Mouse (Mus musculus) embryonic facial prominence, embryonic 13.5 days (tissue): ENCODE measurements around the gene Zic1. TPM values are rescaled to one million over a fixed set of nuclear protein-coding genes. Genes with fewer than 3 reads are reported as not detected.

ENCODE experiments used
- ATAC-seq: fragments of 200-750 bp; cut with Nextera tagmentation; 2 replicates; pipeline ENCODE4 v1.8.0; 2017; ENCODE audit warnings: low read depth; ENCODE audit not compliant: insufficient number of reproducible peaks, insufficient read depth, low FRiP score, low TSS enrichment
- H3K27ac ChIP-seq: fragments of 300-500 bp; sonication (generic); 2 replicates; pipeline ENCODE4 v1.5.1; 2015; ENCODE audit warnings: moderate library complexity, mild to moderate bottlenecking, inconsistent platforms
- H3K27me3 ChIP-seq: fragments of 300-500 bp; sonication (generic); 2 replicates; pipeline ENCODE4 v1.6.1; 2015; ENCODE audit warnings: mild to moderate bottlenecking, inconsistent platforms
- H3K36me3 ChIP-seq: fragments of 300-500 bp; sonication (generic); 2 replicates; pipeline ENCODE4 v1.6.1; 2015; ENCODE audit warnings: mild to moderate bottlenecking, inconsistent platforms
- H3K4me1 ChIP-seq: fragments of 300-500 bp; sonication (generic); 2 replicates; pipeline ENCODE4 v1.6.1; 2015; ENCODE audit warnings: inconsistent platforms
- H3K4me2 ChIP-seq: fragments of 300-500 bp; sonication (generic); 2 replicates; pipeline ENCODE4 v1.6.1; 2015; ENCODE audit warnings: moderate library complexity, mild to moderate bottlenecking, inconsistent platforms
- H3K4me3 ChIP-seq: fragments of 300-500 bp; sonication (generic); 2 replicates; pipeline ENCODE4 v1.5.1; 2015; ENCODE audit warnings: mild to moderate bottlenecking, inconsistent platforms
- H3K9ac ChIP-seq: fragments of 300-500 bp; sonication (generic); 2 replicates; pipeline ENCODE4 v1.6.1; 2015; ENCODE audit warnings: mild to moderate bottlenecking, inconsistent platforms
- H3K9me3 ChIP-seq: fragments of 300-500 bp; sonication (generic); 2 replicates; pipeline ENCODE4 v1.6.1; 2016; ENCODE audit warnings: inconsistent platforms
- WGBS: fragments of 180-500 bp; shearing (Covaris S2); methylation state at CpG from one replicate; pipeline ENCODE4 v1.1.7; 2015; ENCODE audit warnings: mixed read lengths; 5-methylcytosine and 5-hydroxymethylcytosine counted together
- polyA plus RNA-seq: library from polyadenylated mRNA; unstranded; fragments of >200 nt; fragmentation: Nextera tagmentation; extraction: Ambion mirVana; gene quantifications from 2 replicates; pipeline ENCODE4 v1.2.1, GENCODE M21; 2015

Zic1 gene
- polyA plus RNA-seq, result 0.47 and 0.49 TPM in 2 replicates

- no peak for ATAC-seq
- H3K27ac ChIP-seq, result no peak within 1 kb of the TSS
- no peaks in the 10 kb centered on the region for H3K9me3 ChIP-seq
- H3K27me3 ChIP-seq, result peaks cover 99% of the 10 kb centered on the region
- H3K36me3 ChIP-seq, result no peaks in the 10 kb centered on the region
- peak within 1 kb of the TSS; percentile 34 for H3K4me3 ChIP-seq
- peak within 1 kb of the TSS; percentile 46 for H3K4me2 ChIP-seq
- H3K4me1 ChIP-seq, result peaks cover 22% of the 10 kb centered on the region
- under 1% methylated on average over 28 of the region's 33 CpGs for WGBS
- H3K9ac ChIP-seq, result peak within 1 kb of the TSS; percentile 32; the same call in 1 of the 2 replicates
Observed at GRCm38 (mm10) chr9:91365664-91366063, at the start of gene Zic1. Gene Zic1 (minus strand): TSS chr9:91365810.

DNA sequence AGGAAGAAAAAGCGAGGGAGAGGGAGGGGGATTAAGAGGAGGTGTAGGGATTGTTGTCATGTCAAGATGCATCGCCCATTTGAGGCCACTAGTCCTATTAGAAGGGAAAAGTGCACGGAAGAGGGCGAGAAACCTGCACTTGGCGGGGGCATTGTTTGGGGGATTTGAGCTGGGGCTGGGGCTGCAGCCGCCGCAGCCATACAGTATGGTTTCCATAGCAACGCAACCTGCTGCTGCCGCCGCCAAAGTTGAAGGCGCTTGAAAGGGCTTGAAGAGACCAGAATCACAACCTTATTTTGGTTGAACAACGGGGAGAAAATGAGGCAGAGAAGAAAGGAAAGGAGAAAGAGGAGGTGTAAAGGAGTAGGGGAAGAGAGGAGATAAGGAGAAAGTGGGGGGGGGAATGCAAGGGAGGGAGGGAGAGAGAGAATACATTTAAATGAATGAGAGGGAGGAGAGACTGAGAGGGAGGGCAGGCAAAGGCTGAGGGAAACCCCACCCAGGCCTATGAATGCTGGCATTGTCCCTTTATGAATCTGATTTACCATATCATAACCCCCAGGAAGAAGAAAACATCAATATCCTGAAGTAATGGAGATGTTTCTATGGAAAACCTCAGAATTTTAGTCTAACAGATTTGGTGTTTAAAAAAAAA, 48.5 kb upstream of the Zic1 start:
- Histone ChIP-seq H3K36me3 (no peaks in the 10 kb centered on the region), H3K9ac (no peak overlapping the region), H3K9me3 (no peaks in the 10 kb centered on the region), H3K27me3 (peaks cover 91% of the 10 kb centered on the region), H3K27ac (no peak overlapping the region), H3K4me1 (no peaks in the 10 kb centered on the region), H3K4me3 (no peak overlapping the region), H3K4me2 (no peak overlapping the region)
- under 1% methylated on average over 12 of the region's 12 CpGs for WGBS
- no peak for ATAC-seq

GRCm38 (mm10) chr9:91409771-91410170, 44.2 kb upstream of the Zic1 start:
- no peaks in the 10 kb centered on the region for H3K36me3 ChIP-seq
- no peak overlapping the region for H3K4me2 ChIP-seq
- H3K27me3 ChIP-seq, result peaks cover 84% of the 10 kb centered on the region
- WGBS, result 3% methylated on average over 3 of the region's 3 CpGs
- H3K4me1 ChIP-seq, result no peaks in the 10 kb centered on the region
- no peak overlapping the region for H3K4me3 ChIP-seq
- no peaks in the 10 kb centered on the region for H3K9me3 ChIP-seq
- no peak overlapping the region for H3K27ac ChIP-seq
- H3K9ac ChIP-seq, result no peak overlapping the region
- ATAC-seq, result no peak

DNA sequence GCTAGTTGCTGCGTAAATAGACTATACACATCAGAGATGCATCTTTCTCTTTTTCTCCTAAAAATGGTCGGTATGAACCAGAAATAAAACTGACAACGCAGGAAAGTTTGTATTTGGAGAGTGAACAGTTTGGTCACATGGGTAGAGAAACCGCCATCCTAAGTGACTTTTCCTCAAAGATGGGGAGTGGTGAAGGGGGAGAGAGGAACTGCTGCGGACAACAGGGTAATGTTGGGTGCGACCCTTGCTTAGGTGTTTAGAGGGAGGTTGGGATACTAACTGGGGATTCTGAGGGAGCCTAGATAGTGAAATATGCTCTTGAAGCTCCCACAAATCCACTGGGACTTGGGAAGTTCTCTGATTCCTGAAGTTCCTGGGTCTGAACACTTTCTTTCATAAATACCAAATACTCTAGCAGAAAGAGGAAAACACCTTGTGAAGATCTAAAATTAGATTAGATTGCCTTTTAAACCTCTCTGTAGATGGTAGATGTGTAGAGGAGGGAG, 40.7 kb upstream of the Zic1 start:
- no peak for ATAC-seq
- H3K27me3 ChIP-seq, result peaks cover 92% of the 10 kb centered on the region
- no peak overlapping the region for H3K4me2 ChIP-seq
- no peaks in the 10 kb centered on the region for H3K36me3 ChIP-seq
- no peak overlapping the region for H3K4me3 ChIP-seq
- H3K9ac ChIP-seq, result no peak overlapping the region
- no peaks in the 10 kb centered on the region for H3K4me1 ChIP-seq
- no peak overlapping the region for H3K27ac ChIP-seq
- WGBS, result 2% methylated on average over 6 of the region's 6 CpGs
- H3K9me3 ChIP-seq, result no peaks in the 10 kb centered on the region

DNA sequence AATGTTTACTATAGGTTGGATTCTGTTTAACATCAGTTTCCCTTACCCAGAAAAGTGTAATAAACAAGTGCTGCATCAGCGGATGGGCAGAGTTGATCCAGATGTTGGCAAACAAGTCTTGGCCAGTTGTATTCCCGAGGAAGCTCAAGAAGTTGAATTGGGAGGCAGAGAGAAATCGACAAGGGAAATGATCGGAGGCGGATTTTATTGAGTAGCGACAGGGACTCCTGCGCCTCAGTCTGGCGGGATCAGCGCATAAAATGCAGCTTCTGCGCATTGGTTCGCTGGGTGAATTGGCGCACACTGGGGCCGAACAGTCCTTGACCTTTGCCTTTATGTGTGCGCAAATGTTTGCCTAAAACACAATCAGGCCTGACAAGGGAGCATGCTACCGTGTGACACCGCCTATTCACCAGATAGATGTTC, 40.2 kb upstream of the Zic1 start:
- no peak overlapping the region for H3K4me2 ChIP-seq

GRCm38 (mm10) chr9:91404905-91405752, 39.5 kb upstream of the Zic1 start:
- Histone ChIP-seq H3K9me3 (no peaks in the 10 kb centered on the region), H3K36me3 (no peaks in the 10 kb centered on the region), H3K27me3 (peaks cover 92% of the 10 kb centered on the region), H3K9ac (no peak overlapping the region), H3K4me3 (no peak overlapping the region), H3K27ac (no peak overlapping the region), H3K4me2 (no peak overlapping the region), H3K4me1 (no peaks in the 10 kb centered on the region)
- no peak for ATAC-seq
- 1% methylated on average over 27 of the region's 27 CpGs for WGBS

More for the DNA sequence above, 40.2 kb upstream of the Zic1 start:
- no peaks in the 10 kb centered on the region for H3K4me1 ChIP-seq
- no peaks in the 10 kb centered on the region for H3K9me3 ChIP-seq
- H3K36me3 ChIP-seq, result no peaks in the 10 kb centered on the region
- no peak for ATAC-seq
- H3K27me3 ChIP-seq, result peaks cover 92% of the 10 kb centered on the region
- H3K4me3 ChIP-seq, result no peak overlapping the region
- no peak overlapping the region for H3K27ac ChIP-seq
- no peak overlapping the region for H3K9ac ChIP-seq
- under 1% methylated on average over 16 of the region's 16 CpGs for WGBS

DNA sequence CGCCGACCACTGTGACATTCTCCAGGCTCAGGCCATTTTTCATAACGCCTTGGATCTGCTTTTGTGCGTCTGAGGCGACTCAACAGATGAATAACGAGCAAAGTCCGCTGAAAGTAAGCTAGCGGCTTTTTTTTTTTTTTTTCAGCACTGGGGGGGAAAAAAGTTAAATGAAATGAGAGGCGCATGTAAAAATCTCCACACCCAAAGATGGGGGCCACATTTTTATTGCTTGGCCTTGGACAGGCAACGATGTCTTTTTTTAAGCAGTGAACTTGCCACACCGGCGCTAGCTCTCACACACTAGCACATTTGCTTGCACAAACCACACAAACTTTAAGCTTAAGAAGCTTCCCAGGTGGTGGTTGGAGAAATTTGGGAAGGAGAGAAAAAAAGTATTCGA, 38.6 kb upstream of the Zic1 start:
- 3% methylated on average over 13 of the region's 13 CpGs for WGBS

DNA sequence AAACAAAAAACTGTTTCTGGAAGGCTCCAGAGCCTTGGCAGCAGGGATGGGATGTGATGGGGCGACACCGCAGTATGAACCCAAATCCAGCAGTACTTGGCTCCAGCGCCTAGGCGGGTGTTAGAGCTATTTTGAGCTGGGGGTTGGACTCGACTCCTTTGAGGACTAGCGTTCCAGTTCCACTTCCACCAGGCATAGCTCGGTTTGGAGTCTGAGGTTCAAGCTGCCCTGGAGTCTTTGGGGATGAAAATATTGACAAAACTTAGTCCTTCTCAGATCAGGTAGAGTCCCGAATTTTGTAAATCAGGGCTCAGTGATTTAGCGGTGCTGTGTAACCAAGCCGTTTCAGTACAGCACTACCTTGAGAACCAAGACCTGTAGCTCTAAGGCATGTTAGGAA, 35.9 kb upstream of the Zic1 start:
- no peak overlapping the region for H3K27ac ChIP-seq
- peaks cover 98% of the 10 kb centered on the region for H3K27me3 ChIP-seq
- no peak overlapping the region for H3K4me3 ChIP-seq
- H3K4me2 ChIP-seq, result no peak overlapping the region
- no peak for ATAC-seq
- WGBS, result 1% methylated on average over 10 of the region's 10 CpGs
- no peaks in the 10 kb centered on the region for H3K4me1 ChIP-seq
- no peaks in the 10 kb centered on the region for H3K36me3 ChIP-seq
- H3K9ac ChIP-seq, result no peak overlapping the region
- no peaks in the 10 kb centered on the region for H3K9me3 ChIP-seq

More for the DNA sequence above, 38.6 kb upstream of the Zic1 start:
- H3K27ac ChIP-seq, result no peak overlapping the region
- no peak overlapping the region for H3K4me3 ChIP-seq
- H3K36me3 ChIP-seq, result no peaks in the 10 kb centered on the region
- H3K9ac ChIP-seq, result no peak overlapping the region
- no peaks in the 10 kb centered on the region for H3K9me3 ChIP-seq
- peaks cover 92% of the 10 kb centered on the region for H3K27me3 ChIP-seq
- H3K4me2 ChIP-seq, result no peak overlapping the region
- ATAC-seq, result no peak
- H3K4me1 ChIP-seq, result no peaks in the 10 kb centered on the region

GRCm38 (mm10) chr9:91400482-91401093, 35.0 kb upstream of the Zic1 start:
- Histone ChIP-seq H3K27me3 (peaks cover 98% of the 10 kb centered on the region), H3K4me2 (no peak overlapping the region), H3K9me3 (no peaks in the 10 kb centered on the region), H3K36me3 (no peaks in the 10 kb centered on the region), H3K4me1 (no peaks in the 10 kb centered on the region), H3K27ac (no peak overlapping the region), H3K9ac (no peak overlapping the region), H3K4me3 (no peak overlapping the region)
- WGBS, result 6% methylated on average over 8 of the region's 8 CpGs
- no peak for ATAC-seq

DNA sequence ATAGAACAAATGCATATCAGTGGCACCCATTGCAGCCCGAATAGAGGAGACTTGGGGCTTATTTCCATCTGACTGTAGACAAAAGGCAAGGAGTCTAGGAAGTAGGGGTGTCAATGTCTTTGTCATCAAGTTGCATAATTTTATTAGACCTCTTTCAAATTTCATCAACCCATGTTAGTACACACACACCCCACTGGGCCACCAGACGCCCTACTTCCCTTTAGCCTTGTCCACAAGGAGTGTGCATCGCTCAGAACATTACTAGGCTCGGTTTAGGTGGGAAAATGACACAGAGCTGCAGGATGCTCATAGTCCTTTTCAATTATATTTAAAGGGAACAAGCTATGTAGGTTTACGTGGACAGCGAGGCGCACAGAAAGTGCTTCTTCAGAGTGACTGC, 34.4 kb upstream of the Zic1 start:
- H3K4me2 ChIP-seq, result no peak overlapping the region
- H3K27ac ChIP-seq, result no peak overlapping the region
- H3K9me3 ChIP-seq, result no peaks in the 10 kb centered on the region
- no peak overlapping the region for H3K9ac ChIP-seq
- H3K4me1 ChIP-seq, result no peaks in the 10 kb centered on the region
- peaks cover 98% of the 10 kb centered on the region for H3K27me3 ChIP-seq
- H3K4me3 ChIP-seq, result no peak overlapping the region
- WGBS, result 9% methylated on average over 7 of the region's 7 CpGs
- no peaks in the 10 kb centered on the region for H3K36me3 ChIP-seq
- no peak for ATAC-seq

GRCm38 (mm10) chr9:91395066-91395772, 29.6 kb upstream of the Zic1 start:
- Histone ChIP-seq H3K4me3 (no peak overlapping the region), H3K9me3 (no peaks in the 10 kb centered on the region), H3K27me3 (peaks cover 97% of the 10 kb centered on the region), H3K9ac (no peak overlapping the region), H3K4me1 (no peaks in the 10 kb centered on the region), H3K4me2 (no peak overlapping the region), H3K27ac (no peak overlapping the region), H3K36me3 (no peaks in the 10 kb centered on the region)
- ATAC-seq, result no peak
- WGBS, result 7% methylated on average over 14 of the region's 14 CpGs
